Mouse (Mus musculus): Measurements from ENCODE around the gene Noa1. TPM values are rescaled to one million over a fixed set of nuclear protein-coding genes. Genes with fewer than 3 reads are reported as not detected.

Gene Noa1
- polyA plus RNA-seq, 1 experiment = 23.1 TPM

- no peak overlapping the region for H3K27ac ChIP-seq (ENCODE audit: control insufficient read depth, insufficient read depth, low read length)
- H3K4me3 ChIP-seq (ENCODE audit: control insufficient read depth, insufficient read depth, low read length) = no peak overlapping the region
- peaks cover 18% of the 10 kb centered on the region for H3K4me1 ChIP-seq (replicated peaks; ENCODE audit: control insufficient read depth, insufficient read depth, low read length)
- peaks cover 70% of the 10 kb centered on the region for H3K36me3 ChIP-seq (ENCODE audit: control insufficient read depth, insufficient read depth, low read length)
- WGBS = 97% methylated on average over 6 of the region's 6 CpGs
- H3K27me3 ChIP-seq (ENCODE audit: control insufficient read depth, insufficient read depth, low read length) = no peaks in the 10 kb centered on the region
- TF ChIP-seq POLR2A (IDR thresholded peaks at IDR 0.05; ENCODE audit: control insufficient read depth, extremely low read depth, insufficient read depth, low read length, poor library complexity) (no peak), CTCF (IDR thresholded peaks at IDR 0.05; ENCODE audit: borderline replicate concordance, control insufficient read depth, extremely low read depth, insufficient read depth, low read length, poor library complexity) (no peak)
- no peak for DNase-seq
These were observed 32.7 kb downstream of the Noa1 start for GRCm38 (mm10) chr5:77277204-77277603.

GRCm38 (mm10) chr5:77275950-77276349, 33.9 kb downstream of the Noa1 start:
- Histone ChIP-seq H3K4me3 (ENCODE audit: control insufficient read depth, insufficient read depth, low read length) (no peak overlapping the region), H3K36me3 (ENCODE audit: control insufficient read depth, insufficient read depth, low read length) (peaks cover 57% of the 10 kb centered on the region), H3K4me1 (replicated peaks; ENCODE audit: control insufficient read depth, insufficient read depth, low read length) (peaks cover 18% of the 10 kb centered on the region), H3K27me3 (ENCODE audit: control insufficient read depth, insufficient read depth, low read length) (no peaks in the 10 kb centered on the region), H3K27ac (ENCODE audit: control insufficient read depth, insufficient read depth, low read length) (no peak overlapping the region)
- DNase-seq = peak; percentile 74
- WGBS = 94% methylated on average over 5 of the region's 5 CpGs
- TF ChIP-seq CTCF (IDR thresholded peaks at IDR 0.05; ENCODE audit: borderline replicate concordance, control insufficient read depth, extremely low read depth, insufficient read depth, low read length, poor library complexity) (no peak), POLR2A (IDR thresholded peaks at IDR 0.05; ENCODE audit: control insufficient read depth, extremely low read depth, insufficient read depth, low read length, poor library complexity) (no peak)

DNA sequence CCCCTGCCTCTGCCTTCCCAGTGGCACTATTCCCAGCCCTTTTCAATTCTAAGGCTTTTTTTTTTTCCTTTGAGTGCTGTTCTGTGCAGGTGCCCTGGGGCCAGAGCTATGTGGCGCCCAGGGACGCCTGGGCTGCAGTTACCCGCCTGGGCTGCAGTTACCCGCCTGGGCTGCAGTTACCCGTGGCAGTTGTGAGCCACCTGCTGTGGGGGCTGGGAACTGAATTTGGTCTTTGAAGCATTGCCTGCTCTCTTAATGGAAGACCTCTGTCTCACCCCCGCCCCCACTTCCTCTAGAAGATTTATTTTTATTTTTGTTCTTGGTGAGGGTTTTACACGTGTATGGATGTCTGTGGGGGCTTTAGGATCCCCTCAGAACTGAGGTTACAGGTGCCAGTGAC, 36.7 kb downstream of the Noa1 start:
- H3K27me3 ChIP-seq (ENCODE audit: control insufficient read depth, insufficient read depth, low read length) = no peaks in the 10 kb centered on the region
- H3K27ac ChIP-seq (ENCODE audit: control insufficient read depth, insufficient read depth, low read length) = peak overlapping the region; percentile 97
- TF ChIP-seq POLR2A (IDR thresholded peaks at IDR 0.05; ENCODE audit: control insufficient read depth, extremely low read depth, insufficient read depth, low read length, poor library complexity) = no peak
- TF ChIP-seq CTCF (IDR thresholded peaks at IDR 0.05; ENCODE audit: borderline replicate concordance, control insufficient read depth, extremely low read depth, insufficient read depth, low read length, poor library complexity) = peak; percentile 67
- H3K36me3 ChIP-seq (ENCODE audit: control insufficient read depth, insufficient read depth, low read length) = peaks cover 46% of the 10 kb centered on the region
- DNase-seq = peak; percentile 85
- WGBS = 11% methylated on average over 7 of the region's 7 CpGs
- H3K4me3 ChIP-seq (ENCODE audit: control insufficient read depth, insufficient read depth, low read length) = no peak overlapping the region
- peaks cover 33% of the 10 kb centered on the region for H3K4me1 ChIP-seq (replicated peaks; ENCODE audit: control insufficient read depth, insufficient read depth, low read length)

- TF ChIP-seq CTCF (IDR thresholded peaks at IDR 0.05; ENCODE audit: borderline replicate concordance, control insufficient read depth, extremely low read depth, insufficient read depth, low read length, poor library complexity) (peak; percentile 15; the same call in 1 of the 2 replicates), POLR2A (IDR thresholded peaks at IDR 0.05; ENCODE audit: control insufficient read depth, extremely low read depth, insufficient read depth, low read length, poor library complexity) (no peak)
These were observed 40.5 kb downstream of the Noa1 start for GRCm38 (mm10) chr5:77269399-77269798.

DNA sequence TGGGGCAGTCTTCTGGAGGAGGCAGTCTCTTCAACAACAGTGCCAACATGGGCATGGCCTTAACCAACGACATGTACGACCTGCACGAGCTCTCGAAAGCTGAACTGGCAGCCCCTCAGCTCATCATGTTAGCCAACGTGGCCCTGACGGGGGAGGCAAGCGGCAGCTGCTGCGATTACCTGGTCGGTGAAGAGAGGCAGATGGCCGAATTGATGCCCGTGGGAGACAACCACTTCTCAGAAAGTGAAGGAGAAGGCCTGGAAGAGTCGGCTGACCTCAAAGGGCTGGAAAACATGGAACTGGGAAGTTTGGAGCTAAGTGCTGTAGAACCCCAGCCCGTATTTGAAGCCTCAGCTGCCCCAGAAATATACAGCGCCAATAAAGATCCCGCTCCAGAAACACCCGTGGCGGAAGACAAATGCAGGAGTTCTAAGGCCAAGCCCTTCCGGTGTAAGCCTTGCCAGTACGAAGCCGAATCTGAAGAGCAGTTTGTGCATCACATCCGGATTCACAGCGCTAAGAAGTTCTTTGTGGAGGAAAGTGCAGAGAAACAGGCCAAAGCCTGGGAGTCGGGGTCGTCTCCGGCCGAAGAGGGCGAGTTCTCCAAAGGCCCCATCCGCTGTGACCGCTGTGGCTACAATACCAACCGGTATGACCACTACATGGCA, 41.8 kb downstream of the Noa1 start:
- no peak for DNase-seq
- TF ChIP-seq POLR2A (IDR thresholded peaks at IDR 0.05; ENCODE audit: control insufficient read depth, extremely low read depth, insufficient read depth, low read length, poor library complexity) (no peak), CTCF (IDR thresholded peaks at IDR 0.05; ENCODE audit: borderline replicate concordance, control insufficient read depth, extremely low read depth, insufficient read depth, low read length, poor library complexity) (no peak)
- Histone ChIP-seq H3K4me1 (replicated peaks; ENCODE audit: control insufficient read depth, insufficient read depth, low read length) (peaks cover 25% of the 10 kb centered on the region), H3K27ac (ENCODE audit: control insufficient read depth, insufficient read depth, low read length) (no peak overlapping the region), H3K27me3 (ENCODE audit: control insufficient read depth, insufficient read depth, low read length) (no peaks in the 10 kb centered on the region), H3K4me3 (ENCODE audit: control insufficient read depth, insufficient read depth, low read length) (no peak overlapping the region), H3K36me3 (ENCODE audit: control insufficient read depth, insufficient read depth, low read length) (peaks cover 10% of the 10 kb centered on the region)
- 97% methylated on average over 30 of the region's 30 CpGs for WGBS

More at GRCm38 (mm10) chr5:77269399-77269798, 40.5 kb downstream of the Noa1 start:
- Histone ChIP-seq H3K27ac (ENCODE audit: control insufficient read depth, insufficient read depth, low read length) (no peak overlapping the region), H3K27me3 (ENCODE audit: control insufficient read depth, insufficient read depth, low read length) (no peaks in the 10 kb centered on the region), H3K4me3 (ENCODE audit: control insufficient read depth, insufficient read depth, low read length) (no peak overlapping the region), H3K4me1 (replicated peaks; ENCODE audit: control insufficient read depth, insufficient read depth, low read length) (peaks cover 33% of the 10 kb centered on the region), H3K36me3 (ENCODE audit: control insufficient read depth, insufficient read depth, low read length) (peaks cover 13% of the 10 kb centered on the region)
- peak; percentile 46 for DNase-seq
- WGBS = 89% methylated on average over 8 of the region's 8 CpGs

- no peak for DNase-seq
- WGBS = 67% methylated on average over 4 of the region's 4 CpGs
- Histone ChIP-seq H3K36me3 (ENCODE audit: control insufficient read depth, insufficient read depth, low read length) (peaks cover 10% of the 10 kb centered on the region), H3K4me1 (replicated peaks; ENCODE audit: control insufficient read depth, insufficient read depth, low read length) (peaks cover 19% of the 10 kb centered on the region), H3K27ac (ENCODE audit: control insufficient read depth, insufficient read depth, low read length) (no peak overlapping the region), H3K27me3 (ENCODE audit: control insufficient read depth, insufficient read depth, low read length) (no peaks in the 10 kb centered on the region), H3K4me3 (ENCODE audit: control insufficient read depth, insufficient read depth, low read length) (no peak overlapping the region)
- TF ChIP-seq CTCF (IDR thresholded peaks at IDR 0.05; ENCODE audit: borderline replicate concordance, control insufficient read depth, extremely low read depth, insufficient read depth, low read length, poor library complexity) (no peak), POLR2A (IDR thresholded peaks at IDR 0.05; ENCODE audit: control insufficient read depth, extremely low read depth, insufficient read depth, low read length, poor library complexity) (no peak)
These were observed 42.4 kb downstream of the Noa1 start for GRCm38 (mm10) chr5:77267441-77267840.
